ENCODE assay signal across 8 mouse cellular contexts in genomic region chr7:30664529-30665200, GRCm38 (mm10). TPM values are rescaled to one million over a fixed set of nuclear protein-coding genes. Genes with fewer than 3 reads are reported as not detected.
DNase-seq lines count a peak whose midpoint lies in the region; ATAC-seq and TF ChIP-seq lines count a peak whose summit lies in the region.

Gene Haus5 (minus strand): TSS chr7:30664994.

- no peaks in the 10 kb centered on the region for H3K4me1 ChIP-seq in cortical plate, adult 2 months (ENCODE audit: control insufficient read depth, insufficient read depth, low read length)

- peak within 1 kb of the TSS; percentile 35 for H3K4me3 ChIP-seq in cortical plate, adult 2 months (ENCODE audit: insufficient read depth, low read length)

- peak; percentile 96 for ATAC-seq in activated CD4-positive, CD25-positive, alpha-beta regulatory T cell, adult 4 months
- ATAC-seq in inflammation-experienced regulatory T-cells, adult 6 months, result peak; percentile 97
- ATAC-seq in megakaryocyte-erythroid progenitor cell, adult 5-6 weeks (replicated peaks; ENCODE audit: low FRiP score, low TSS enrichment, poor library complexity, severe bottlenecking), result peak; percentile 98

- intact Hi-C loops in left cerebral cortex, postnatal 10 days (cut with DNase I), result loop anchor here (5.0 kb wide), 1 partner anchor 63 kb away; the partner anchor contains the start of gene Tmem147

- TF ChIP-seq POLR2A in cortical plate, adult 2 months (IDR thresholded peaks at IDR 0.05; ENCODE audit: extremely low read depth, insufficient read depth, low read length), result peak; percentile 74

- peak; percentile 88 for DNase-seq in gastrocnemius, postnatal 10 days
- DNase-seq in left cerebral cortex, postnatal 10 days (ENCODE audit: extremely low spot score in 1 of 2, low spot score in 2 of 2), result peak; percentile 92 to 93
- DNase-seq in right cerebral cortex, postnatal 25 days, result peak; percentile 88
- DNase-seq in urinary bladder, postnatal 4 days (ENCODE audit: low spot score in 2 of 2), result peak; percentile 77 to 92

- H3K27ac ChIP-seq in cortical plate, adult 2 months (ENCODE audit: insufficient read depth, low read length), result no peak within 1 kb of the TSS

- TF ChIP-seq CTCF in cortical plate, adult 2 months (IDR thresholded peaks at IDR 0.05; ENCODE audit: extremely low read depth, insufficient read depth, low read length), result no peak

RNA-seq across cellular contexts. Expression of gene Haus5, which starts in this region (rescaled TPM):
- 10 to 100 TPM; 20.0 to 20.4 TPM for polyA plus RNA-seq in activated CD4-positive, CD25-positive, alpha-beta regulatory T cell, adult 4 months (2017; shearing (Covaris generic))
- polyA plus RNA-seq in cortical plate, adult 2 months (2012; rRNA removed), result 7.6 and 9.4 TPM in 2 replicates
- 1 to 10 TPM; 3.7 to 5.7 TPM for total RNA-seq in gastrocnemius, postnatal 10 days (2021)
- polyA plus RNA-seq in inflammation-experienced regulatory T-cells, adult 6 months (2017; shearing (Covaris generic)), result 10 to 100 TPM; 23.9 to 33.9 (median 26.4) TPM
- 1 to 10 TPM; 7.1 to 7.3 TPM for total RNA-seq in left cerebral cortex, postnatal 10 days (2021)
- 32.4 and 43.6 TPM in 2 replicates for total RNA-seq in megakaryocyte-erythroid progenitor cell, adult 5-6 weeks (2014; fragmentation: Nextera tagmentation)
- total RNA-seq in megakaryocyte-erythroid progenitor cell, adult 5-6 weeks (2017), result 17.4 and 24.7 TPM in 2 replicates
